Mouse (Mus musculus) brown adipose tissue, adult 24 weeks (tissue): Measurements from ENCODE around the gene Rrp7a. TPM values are rescaled to one million over a fixed set of nuclear protein-coding genes. Genes with fewer than 3 reads are reported as not detected.

Experiments used
- H3K27ac ChIP-seq: fragments of 200-500 bp; replicated peaks from 2 replicates; pipeline ENCODE4 v1.5.1; 2012; ENCODE audit warnings: low read depth, mild to moderate bottlenecking, low read length
- H3K4me1 ChIP-seq: fragments of 200-500 bp; 2 replicates; pipeline ENCODE4 v1.6.1; 2012; ENCODE audit warnings: low read length, mixed read lengths; ENCODE audit not compliant: control insufficient read depth, insufficient read depth, insufficient read length
- H3K4me3 ChIP-seq: fragments of 200-500 bp; 2 replicates; pipeline ENCODE4 v1.5.1; 2012; ENCODE audit warnings: low read depth, mild to moderate bottlenecking, low read length, moderate library complexity; ENCODE audit not compliant: insufficient read depth
- polyA plus RNA-seq: library from polyadenylated mRNA; stranded (reverse); fragments of >200 nt; gene quantifications from 2 replicates; pipeline ENCODE4 v1.2.4, GENCODE M21; 2012; ENCODE audit not compliant: missing spikeins, insufficient read depth, insufficient read length

Gene Rrp7a
- polyA plus RNA-seq, 1 experiment = 18.3 TPM

DNA sequence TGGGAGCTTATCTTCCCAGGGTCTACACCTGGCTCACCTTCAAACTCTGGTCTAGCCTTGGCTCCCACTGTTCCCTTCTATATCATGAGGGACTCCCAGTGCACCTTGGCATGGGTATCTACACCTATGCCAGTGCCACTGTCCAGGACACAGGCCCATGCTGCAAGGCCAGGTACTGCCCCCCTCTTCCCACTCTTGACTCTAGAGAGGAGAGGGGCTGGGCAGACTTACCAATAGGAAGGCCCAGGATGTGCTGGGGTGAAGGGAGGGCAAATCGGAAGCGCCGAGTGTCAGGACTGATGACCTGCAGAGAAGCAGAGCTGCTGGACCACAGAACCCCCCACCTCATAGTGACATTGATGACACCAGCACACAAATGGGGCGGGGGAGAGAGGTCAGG is 39.4 kb upstream of the Rrp7a start:
- Histone ChIP-seq H3K4me1 (peaks cover 13% of the 10 kb centered on the region), H3K4me3 (no peak overlapping the region), H3K27ac (no peak overlapping the region)

DNA sequence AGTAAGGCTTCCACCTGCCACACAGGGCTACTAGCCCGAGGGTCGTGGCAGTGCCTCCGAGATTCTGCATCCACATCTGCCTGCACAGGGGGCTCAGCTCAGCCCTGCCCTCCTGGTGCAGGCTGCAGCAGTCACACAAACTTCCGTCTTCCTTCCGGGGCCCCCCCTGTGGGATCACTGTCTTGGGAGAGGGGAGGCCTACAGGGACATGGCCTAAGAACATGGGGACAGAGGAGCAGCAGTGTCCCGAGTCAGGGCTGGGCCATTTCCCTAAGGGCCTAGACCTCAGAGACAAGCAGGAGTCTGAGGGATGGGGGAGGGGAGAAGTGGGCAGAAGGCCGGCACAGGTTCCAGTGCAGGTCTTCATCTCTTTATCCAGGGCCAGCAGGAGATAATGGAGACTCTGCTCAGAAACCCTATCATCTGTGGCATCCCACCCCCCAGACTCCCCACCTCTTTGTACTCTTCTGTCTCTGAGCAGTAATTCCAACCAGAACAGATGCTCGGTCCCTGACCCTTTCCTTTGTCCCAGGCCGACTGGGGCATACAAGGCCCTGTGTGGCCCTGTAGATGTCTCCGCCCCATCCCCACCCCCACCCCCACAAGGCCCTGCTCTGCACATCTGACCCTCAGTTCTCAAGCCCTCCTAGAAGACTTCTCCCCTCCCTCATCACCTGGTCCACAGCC is 38.6 kb upstream of the Rrp7a start:
- no peak overlapping the region for H3K27ac ChIP-seq
- no peak overlapping the region for H3K4me3 ChIP-seq
- peaks cover 5% of the 10 kb centered on the region for H3K4me1 ChIP-seq

DNA sequence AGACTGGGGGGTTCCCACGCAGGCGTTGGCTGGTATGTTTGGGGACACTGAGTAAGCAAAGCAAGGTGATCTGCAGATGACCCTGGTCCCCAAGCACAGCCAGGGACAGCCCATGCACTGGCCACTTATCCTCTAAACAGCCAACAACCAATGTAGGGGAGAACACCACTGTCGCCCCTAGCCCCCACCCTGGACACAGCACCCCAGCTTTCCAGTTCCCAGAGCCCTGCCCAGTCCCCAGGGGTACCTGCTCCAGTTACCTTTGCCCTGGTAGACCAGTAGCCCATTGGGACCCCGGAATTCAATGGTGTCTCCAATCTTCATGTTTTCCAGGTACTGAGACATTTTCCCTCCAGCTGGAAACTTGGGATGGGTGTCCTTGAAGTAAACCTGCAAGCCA is 38.0 kb upstream of the Rrp7a start:
- Histone ChIP-seq H3K4me3 (no peak overlapping the region), H3K27ac (no peak overlapping the region), H3K4me1 (no peaks in the 10 kb centered on the region)

DNA sequence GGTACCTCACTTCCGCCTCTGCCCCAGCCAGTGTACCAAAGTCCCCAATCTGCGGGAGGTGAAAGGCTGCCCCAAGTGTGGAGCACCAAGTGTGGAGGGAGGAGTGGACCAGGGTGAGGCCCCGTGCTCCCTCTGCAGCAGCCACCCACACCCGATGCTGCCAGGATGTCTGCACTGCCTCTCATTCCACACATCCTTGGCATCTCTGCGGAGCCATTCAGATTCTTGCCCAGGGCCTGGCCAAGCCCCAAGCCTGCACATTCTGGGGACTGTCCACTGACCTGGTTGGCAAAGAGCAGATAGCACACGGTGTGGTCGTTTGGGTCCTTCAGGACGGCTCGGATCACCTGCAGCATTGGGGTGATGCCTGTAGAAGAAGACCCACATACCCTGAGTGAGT is 37.2 kb upstream of the Rrp7a start:
- H3K4me3 ChIP-seq = no peak overlapping the region
- H3K4me1 ChIP-seq = no peaks in the 10 kb centered on the region
- no peak overlapping the region for H3K27ac ChIP-seq

DNA sequence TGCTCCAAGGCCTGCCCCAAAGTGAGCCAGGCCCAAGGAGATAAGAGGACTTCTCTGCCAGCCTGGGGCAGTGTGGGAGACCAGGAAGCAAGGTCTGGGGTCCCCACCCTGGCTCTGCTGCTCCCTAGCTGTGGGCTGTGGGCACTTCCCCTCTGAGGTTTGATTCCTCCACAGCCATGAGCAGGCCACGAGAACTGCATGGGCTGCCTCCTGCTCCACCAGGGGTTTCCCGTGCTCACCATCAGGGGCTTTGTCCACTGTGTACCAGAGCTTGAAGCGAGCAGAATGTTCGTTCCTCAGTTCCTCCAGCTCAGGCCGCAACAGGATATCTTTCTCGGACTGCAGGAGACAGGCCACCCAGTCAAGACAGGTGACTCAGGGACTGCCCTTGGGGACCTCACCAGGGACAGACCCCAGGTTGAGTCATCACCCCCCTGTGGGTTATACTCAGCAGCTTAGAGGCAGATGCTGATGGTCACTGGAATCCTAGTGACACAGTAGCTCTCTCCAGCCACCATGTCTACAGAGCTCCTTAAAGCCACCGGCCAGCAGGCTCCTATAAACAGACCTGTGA is 36.1 kb upstream of the Rrp7a start:
- Histone ChIP-seq H3K4me3 (no peak overlapping the region), H3K27ac (no peak overlapping the region), H3K4me1 (no peaks in the 10 kb centered on the region)

DNA sequence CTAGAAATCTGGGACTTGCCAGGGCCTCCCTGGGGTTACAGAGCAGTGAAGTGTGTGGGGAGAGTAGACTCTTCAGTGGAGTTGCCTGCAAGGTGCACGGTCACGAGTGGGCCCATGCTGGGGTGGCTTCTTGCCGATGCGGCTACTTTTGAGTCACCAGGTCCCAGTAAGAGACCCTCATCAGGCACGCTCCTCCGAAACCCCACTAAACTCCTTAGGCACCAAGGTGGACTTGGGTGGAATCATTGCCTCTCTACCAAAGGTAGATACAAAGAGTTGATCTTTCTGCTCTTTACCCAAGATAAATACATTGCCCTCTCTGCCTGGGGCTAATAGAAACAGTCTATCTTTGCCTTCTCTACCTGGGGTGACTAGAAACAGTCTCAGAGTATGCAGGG is 35.1 kb upstream of the Rrp7a start:
- Histone ChIP-seq H3K27ac (no peak overlapping the region), H3K4me1 (no peaks in the 10 kb centered on the region), H3K4me3 (no peak overlapping the region)

DNA sequence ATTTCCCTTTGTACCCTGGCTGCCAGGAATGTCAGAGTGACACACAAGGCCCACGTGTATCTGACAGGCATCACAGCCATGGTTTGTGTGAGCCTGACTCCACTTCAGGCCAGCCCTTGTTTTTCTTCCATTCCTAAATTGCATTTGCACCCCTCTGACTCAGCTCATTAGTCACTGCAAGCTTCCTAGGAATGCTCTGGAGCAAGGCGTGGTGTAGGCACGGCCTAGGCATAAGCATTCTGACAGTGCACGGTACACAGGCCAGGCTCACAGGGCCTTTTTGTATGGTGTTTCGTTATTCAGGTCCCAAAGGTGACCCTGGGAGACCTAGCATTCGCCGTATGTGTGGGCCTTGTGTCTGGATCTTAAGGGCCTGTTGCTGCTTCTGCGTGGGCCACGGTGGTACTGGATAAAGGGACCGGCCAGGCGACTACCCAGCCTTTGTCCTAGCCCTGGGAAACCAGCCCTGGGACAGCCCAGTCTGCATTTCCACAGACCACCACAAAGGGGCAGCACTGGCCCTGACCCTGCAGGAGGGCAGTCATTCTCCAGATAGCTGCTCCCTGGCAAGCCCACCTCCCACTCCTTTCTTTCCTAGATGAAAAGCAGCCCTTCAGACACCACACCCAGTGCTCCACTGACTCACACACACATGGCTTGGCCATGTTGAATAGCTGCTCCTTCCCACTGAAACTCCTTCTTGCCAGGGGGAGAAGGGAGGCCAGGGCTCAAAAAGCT is 34.5 kb upstream of the Rrp7a start:
- Histone ChIP-seq H3K4me3 (no peak overlapping the region), H3K27ac (0 out of 2 replicates have a peak overlapping the region, but pooled peaks have one; percentile 7), H3K4me1 (no peaks in the 10 kb centered on the region)

DNA sequence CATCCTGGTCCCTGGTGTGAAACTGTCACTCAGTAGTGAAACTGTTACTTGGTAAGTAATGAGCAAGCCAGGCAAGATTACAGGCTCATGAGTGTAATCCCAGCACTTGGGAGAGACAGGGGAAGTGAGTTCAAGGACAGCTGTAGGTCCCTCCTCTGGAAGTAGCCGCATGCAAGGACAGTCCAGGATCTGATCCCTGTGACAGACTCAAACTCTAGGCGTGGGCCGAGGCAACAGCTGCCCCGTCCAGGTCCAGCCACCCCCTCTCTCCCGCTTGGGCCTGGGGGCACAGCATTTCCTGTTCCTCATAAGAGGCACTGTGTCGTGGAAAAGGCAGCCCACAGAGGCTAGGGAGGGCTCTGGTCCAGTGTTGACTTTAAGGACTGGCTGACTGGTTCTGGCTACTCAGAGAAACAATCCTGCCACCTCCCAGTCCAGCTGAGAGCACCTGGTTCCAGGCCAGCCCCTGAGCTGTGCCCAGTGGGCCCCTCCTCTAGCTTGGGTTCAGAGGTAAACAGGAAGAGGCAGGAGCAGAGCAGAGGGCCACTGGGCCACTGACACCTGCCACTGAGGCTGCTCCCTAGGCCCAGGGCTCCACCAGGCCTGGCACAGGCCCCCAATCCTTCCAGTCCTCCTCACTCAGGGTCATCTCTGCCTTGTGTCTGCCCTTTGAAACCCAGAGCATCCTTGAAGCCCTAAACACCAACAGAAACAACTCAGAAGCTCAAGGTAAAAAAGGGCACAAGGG is 33.2 kb upstream of the Rrp7a start:
- no peak overlapping the region for H3K4me3 ChIP-seq
- no peaks in the 10 kb centered on the region for H3K4me1 ChIP-seq
- no peak overlapping the region for H3K27ac ChIP-seq

DNA sequence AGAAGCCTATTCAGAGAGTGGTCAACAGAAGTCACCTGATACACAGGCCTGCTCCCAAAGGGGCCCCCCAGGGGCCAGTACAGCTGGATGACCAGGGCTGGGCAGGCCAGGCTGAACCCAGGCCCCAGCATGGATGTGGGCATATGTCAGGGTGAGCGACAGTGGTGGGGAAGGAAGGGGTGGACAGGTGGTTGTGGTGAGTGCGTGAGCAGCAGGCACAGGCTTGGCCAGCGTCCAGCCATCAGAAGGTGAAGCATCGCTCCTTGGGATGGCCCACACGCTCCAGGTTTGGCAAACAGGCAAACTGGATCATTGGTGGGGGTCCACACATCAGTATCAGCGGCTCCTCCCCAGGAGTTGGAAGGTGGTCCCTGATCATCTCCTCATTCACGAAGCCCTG is 31.7 kb upstream of the Rrp7a start:
- H3K4me3 ChIP-seq = no peak overlapping the region
- H3K4me1 ChIP-seq = no peaks in the 10 kb centered on the region
- H3K27ac ChIP-seq = no peak overlapping the region

DNA sequence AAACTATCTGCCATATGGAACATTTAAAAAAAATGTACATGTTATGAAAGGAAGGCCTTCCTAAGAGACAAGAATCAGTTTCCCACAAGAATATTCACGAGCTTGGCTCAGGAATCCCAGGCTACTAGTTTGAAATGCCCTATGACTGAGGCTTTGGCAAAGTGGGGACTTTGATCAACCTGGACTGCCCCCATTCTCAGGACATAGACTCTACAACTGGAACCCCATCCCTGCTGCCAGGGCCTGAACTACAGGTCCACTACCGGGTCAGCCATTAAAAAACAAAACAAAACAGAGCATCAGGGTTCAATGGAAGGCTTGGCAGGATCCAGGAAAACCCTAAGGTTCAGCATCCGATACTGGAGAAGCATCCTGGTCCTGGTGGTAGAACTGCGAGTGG is 28.1 kb upstream of the Rrp7a start:
- H3K4me3 ChIP-seq = no peak overlapping the region
- no peak overlapping the region for H3K27ac ChIP-seq
- H3K4me1 ChIP-seq = peaks cover under 1% of the 10 kb centered on the region; the same call in 1 of the 2 replicates

DNA sequence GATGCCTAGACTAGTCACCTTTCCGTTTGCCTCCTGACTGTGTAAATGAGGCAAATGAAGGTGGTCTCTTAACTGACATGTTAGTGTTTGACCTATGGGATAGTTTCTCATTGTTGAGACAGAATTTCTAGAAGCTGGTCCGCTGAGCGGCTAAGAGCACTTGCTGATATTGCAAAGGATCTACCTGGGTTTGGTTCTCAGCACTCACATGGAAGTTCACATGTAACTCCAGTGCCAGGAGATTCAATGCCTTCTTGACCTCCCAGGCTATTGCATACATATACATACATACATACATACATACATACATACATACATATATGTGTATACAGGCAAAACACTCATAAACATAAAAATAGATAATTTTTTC is 27.5 kb upstream of the Rrp7a start:
- Histone ChIP-seq H3K27ac (peak overlapping the region; percentile 96), H3K4me1 (peaks cover 4% of the 10 kb centered on the region; the same call in 1 of the 2 replicates), H3K4me3 (peak overlapping the region; percentile 40)

DNA sequence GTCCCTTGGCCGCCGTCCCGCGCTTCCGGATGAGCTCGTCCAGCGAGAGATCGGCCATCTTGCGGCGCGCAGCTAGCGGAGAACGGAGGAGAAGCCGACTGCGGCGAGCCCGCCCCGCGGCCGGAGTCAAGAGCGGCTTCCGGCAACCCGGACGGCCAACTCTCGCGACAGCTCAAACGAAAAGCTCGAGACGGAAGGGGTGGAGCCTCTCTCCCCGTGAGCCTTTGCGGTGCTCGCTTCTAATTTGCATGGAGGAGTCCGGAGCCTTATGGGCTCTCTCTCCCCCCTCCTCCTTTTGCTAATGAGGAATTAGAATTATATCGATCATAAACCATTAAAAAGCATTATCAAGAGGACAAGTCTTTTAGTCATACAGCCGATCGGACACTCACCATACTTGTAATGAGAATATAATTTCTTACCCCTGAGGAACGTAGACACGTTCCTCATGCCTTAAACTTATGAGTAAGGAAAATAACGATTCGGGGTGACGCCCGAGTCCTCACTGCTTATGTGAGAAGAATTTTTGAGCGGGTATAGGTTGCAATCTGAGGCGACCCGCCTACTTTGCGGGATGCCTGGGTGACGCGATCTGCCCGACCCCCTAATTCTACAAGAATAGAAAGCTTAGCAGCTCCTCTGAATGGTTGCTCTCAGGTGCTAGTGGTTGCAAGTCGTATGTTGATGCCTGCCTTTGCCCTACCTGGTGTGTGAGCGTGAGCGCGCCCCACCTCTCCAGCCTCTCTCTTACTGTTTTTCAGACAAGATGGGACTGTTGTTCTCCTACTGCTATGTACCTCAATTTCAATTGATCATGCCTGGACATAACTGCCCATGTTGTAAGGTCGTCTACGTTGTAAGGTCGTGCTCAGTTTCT is 26.8 kb upstream of the Rrp7a start, which contains the start of gene Poldip3:
Gene Poldip3, minus strand, starts transcription at position 189 of the 877 bp plus-strand sequence.
- H3K4me1 ChIP-seq = peaks cover 4% of the 10 kb centered on the region; the same call in 1 of the 2 replicates
- H3K4me3 ChIP-seq = peak within 1 kb of the TSS; percentile 99
- peak within 1 kb of the TSS; percentile 98 for H3K27ac ChIP-seq

DNA sequence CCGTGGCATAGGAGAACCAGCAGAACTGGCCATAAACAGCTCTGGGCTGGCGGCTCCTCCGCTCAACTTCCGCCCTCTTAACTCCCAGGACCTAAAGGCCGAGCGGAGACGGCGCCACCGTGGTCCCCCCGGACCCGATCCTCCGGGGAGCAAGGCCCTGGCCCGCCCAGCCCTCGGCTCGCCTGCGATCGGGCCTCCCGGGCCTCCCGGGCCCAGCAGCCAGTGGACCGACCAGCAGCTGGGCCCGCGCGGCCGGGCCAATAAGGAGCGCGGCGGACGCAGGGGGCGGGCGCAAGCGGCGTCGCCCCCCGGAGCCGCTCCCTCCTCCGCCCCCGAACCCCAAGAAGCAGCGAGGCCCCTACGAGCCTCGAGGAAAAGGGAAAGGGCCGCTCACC is 26.2 kb upstream of the Rrp7a start:
- H3K27ac ChIP-seq = peak overlapping the region; percentile 98
- peaks cover 4% of the 10 kb centered on the region; the same call in 1 of the 2 replicates for H3K4me1 ChIP-seq
- H3K4me3 ChIP-seq = peak overlapping the region; percentile 99

DNA sequence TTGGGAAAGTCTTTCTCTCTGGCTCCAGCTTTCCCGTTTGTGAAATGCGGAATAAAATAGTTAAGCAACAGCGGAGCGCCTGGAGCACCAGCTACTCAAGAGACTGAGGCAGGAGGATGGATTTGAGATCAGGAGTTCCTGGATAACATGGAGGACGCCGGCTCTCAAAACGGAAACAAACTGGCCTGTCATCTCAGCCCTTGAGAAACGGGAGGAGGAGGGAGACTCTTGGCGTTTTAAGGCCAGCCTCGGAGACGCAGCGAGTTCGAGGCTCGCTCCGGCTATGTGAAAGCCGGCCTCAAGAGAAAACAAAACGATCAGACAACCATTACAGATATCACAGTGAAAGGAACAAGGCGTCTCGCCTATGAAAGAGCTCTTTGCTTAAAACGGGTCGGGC is 25.8 kb upstream of the Rrp7a start:
- Histone ChIP-seq H3K4me1 (peaks cover 4% of the 10 kb centered on the region; the same call in 1 of the 2 replicates), H3K4me3 (peak overlapping the region; percentile 99), H3K27ac (peak overlapping the region; percentile 98)
